Mouse (Mus musculus) lung, postnatal 25 days (tissue): ENCODE results near the gene Plch2.

Experiments
- DNase-seq: peaks from one replicate; pipeline ENCODE4 v3.0.0; 2022; ENCODE audit warnings: low spot score

Plch2 gene

DNA sequence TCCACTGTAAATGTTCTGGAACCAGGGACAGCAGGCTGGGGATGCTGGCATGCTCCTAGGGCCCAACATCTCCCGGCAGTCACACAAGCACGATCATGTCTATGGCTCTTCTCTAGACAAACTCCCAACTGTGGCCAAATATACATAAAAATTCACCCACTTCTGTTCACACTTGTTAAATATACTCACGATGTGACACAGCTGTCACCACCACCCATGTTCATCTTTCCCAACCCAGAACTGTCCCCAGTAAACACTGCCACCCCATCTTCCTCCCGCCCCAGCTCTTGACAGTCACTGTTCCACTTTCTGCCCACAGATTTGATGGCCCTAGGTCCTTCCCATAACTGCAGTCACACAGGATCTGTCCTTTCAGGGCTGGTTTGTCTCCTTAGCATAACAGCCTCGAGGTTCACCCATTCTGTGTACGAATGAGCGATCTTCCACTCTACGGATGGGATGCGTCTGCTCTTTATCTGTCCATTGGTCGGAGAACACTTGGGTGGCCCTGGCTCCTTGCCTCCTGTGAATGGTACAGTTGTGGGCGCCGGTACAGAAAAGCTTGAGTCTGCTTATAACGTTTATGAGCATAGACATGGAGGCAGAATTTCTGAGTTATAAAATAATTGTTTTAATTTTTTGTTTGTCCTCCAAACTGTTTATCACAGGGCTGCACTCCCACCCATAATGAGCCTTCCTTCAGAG lies 99.1 kb downstream of the Plch2 start:
- no peak for DNase-seq

DNA sequence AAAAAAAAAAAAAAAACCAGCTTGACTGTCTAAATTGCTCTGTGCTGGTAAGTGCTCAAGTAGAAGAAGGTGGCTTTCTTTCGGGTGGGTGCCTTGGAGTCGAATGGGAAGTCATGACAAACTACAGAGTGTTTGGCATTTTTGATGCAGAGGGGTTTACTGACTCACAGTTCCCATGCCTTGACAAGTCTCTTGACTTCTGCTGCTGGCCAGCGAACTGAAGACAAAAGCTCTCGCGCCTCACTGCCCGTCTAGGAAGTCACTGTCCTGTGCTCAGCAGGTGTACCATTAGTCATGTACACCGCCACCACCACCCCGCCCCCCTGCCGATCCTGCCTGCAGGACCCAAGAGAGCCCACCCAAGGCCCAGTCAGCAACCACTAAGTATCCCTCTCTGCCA lies 100.0 kb downstream of the Plch2 start:
- DNase-seq, result no peak

- DNase-seq, result no peak
These were observed 103.9 kb downstream of the Plch2 start for GRCm38 (mm10) chr4:154952461-154953241.

DNA sequence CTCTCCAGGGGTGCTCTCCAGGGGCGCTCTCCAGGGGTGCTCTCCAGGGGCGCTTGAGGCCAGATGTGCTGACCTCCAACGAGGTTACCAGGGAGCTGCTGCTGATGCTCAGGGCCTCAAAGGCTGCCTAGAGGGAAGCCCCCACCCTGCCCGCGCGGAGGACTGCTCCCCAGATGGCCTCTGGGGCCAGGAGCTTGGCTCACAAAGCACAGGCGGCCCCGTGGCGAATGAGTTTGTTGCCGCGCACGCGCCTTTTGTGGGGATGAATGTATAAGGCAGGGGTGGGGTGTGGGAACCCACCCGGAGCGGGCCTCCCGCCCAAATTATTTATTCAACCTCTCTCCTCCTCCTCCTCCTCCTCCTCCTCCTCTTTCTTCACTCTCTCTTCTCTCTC lies 107.0 kb downstream of the Plch2 start:
- no peak for DNase-seq

DNA sequence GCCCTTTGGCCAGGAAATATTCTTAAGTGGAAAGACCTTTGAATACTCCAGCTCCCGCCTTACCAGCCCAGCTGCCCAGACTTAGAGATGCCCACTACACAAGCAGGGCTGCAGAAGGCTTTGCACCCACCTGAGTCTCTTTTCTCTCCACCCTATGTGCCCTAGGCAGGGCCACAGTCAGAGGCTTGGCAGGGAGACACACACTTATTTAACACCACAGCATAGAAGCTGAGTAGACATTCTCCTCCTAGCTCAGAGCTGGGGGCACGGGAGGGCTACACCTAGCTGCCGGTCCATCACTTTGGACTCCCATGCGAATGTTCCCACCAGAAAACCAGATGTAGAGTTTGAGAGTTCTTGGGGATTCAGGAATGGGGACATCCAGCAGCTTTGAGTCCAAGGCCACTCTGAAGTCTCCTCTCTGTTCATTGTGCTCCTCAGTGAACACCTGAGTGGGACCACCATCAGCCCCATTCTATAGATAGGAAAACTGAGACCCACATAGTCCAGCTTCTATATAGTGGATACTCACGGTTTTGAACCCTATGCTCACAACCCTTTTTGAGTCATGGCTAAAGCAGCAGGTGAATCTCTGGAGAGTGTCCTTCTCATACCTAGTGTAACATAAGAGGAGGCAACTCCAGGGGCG lies 107.5 kb downstream of the Plch2 start:
- DNase-seq, result no peak

GRCm38 (mm10) chr4:154948066-154948939 lies 108.3 kb downstream of the Plch2 start:
- peak; percentile 64 for DNase-seq

- DNase-seq, result peak; percentile 78
These were observed 110.3 kb downstream of the Plch2 start for GRCm38 (mm10) chr4:154946319-154946718.

DNA sequence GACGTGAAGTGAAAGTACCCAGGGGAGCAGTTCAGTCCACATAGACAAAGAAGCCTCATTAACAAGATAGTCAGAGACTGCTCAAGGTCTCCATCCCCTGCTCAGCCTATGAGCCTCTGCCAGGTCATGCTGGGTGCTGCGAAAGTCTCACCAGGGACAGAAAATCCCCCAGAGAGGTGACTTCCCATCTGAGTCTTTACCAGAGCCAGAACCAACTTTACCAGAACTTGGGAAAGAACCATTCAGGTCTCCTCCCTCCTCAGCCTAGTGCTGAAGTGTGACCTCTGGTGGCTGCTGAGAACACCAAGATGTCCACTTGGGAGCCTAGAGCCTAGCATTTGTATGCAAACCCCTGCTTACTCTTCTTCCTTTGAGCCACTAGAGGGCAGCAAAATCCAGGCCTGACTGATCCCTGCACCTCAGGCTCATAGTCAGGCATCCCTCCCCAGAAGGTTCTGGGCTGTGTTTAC lies 112.4 kb downstream of the Plch2 start:
- DNase-seq, result peak; percentile 91

DNA sequence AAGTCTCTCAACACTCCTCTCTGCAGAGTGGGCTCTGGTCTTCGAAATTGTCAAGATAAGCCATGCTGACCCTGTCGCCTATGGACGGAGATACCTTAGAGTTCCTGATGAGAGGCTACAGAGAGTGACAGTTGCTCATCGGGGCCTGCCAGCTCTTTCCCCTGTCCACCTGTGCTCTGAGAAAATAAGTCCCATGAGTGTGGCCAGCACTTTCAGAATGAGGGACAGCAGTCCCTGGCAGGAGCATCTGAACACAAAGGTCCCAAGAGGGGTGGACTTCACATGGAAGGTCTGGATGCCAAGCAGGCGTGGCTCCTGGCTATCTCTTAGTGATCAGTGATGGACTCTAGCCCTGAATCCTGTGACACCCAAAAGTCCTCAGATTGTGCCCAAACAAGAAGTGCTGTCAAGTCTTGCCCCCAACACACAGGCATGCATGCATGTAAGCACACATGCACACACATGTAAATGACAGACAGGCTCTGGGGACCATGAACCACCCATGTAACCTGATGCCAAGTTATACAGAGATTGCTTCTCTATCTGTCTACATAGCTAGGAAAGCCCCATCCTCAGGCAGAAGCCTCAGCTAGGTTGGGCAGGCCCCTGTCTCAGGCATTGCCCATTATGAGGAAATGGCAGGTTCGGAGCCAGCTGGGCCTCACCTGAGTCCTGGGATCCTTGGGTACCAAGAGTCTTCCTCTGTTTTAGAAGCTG lies 113.1 kb downstream of the Plch2 start:
- DNase-seq, result no peak

DNA sequence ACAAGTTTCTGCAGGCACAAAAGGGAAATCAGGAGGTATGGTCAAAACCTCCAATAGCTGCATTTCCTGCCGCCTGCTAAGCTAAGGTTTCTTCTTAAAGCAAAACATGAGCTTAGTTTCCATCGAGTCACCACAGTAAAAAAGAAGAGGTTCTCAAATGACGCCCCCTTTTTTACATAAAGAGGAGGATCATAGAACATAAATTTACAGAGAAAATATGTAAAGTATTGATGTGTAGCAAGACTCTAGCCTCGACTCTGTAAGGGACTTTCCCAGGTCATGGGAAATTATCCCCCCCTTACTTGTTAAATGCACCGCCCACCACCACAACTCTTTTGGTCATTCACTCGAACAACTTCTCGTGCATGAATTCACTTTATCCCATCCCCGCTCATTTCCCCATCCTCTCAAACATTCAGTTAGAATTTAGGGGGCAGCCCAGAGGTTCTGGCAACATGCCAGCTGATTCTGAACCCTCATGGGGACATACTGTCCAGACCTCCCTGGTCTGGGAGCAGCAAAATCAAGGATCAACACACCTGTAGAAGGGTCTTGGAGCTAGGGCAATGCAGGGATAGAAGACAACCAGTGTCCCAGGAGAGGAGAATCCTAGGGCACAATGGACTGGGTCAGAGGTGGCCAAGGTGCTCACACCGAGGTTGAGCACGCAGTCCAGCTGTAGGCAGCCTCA lies 113.8 kb downstream of the Plch2 start:
- DNase-seq, result no peak

DNA sequence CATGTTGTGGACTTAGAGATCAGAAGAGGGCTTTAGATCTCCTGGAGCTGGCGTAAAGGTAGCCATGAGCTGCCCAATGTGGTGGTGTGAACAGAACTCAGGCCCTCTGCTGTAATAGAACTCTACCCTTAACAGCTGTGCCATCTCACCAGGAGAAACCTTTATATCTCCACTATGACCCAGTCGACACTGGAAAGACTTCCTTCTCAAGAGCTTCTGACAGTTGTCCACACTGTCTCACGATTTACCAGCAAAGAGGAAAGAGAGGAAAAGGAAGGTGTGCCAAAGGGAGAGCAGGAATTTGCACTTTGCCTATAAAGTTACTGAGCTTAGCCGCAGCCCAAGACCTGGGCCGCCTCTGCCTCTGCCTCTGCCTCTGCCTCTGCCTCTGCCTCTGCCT lies 114.8 kb downstream of the Plch2 start:
- no peak for DNase-seq

DNA sequence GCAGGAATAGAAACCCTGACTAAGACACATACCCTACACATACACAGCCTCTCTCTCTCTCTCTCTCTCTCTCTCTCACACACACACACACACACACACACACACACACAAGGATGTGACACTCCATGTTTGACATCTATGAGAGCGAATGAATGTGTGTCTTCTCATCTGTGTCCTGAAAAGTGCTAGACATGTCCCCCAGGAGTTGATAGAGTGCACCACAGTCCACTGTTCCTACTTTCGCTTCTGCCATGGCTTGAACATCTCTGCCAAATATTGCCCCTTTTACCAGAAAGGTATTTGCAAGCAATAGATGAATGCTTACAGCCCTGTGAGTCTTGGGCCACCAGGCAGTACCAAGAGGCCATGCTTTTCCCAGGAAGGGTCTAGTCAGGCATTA lies 116.4 kb downstream of the Plch2 start:
- no peak for DNase-seq

- no peak for DNase-seq
These were observed 118.8 kb downstream of the Plch2 start for GRCm38 (mm10) chr4:154937746-154938145.

GRCm38 (mm10) chr4:154936542-154937255 lies 119.9 kb downstream of the Plch2 start:
- DNase-seq, result peak; percentile 38

- no peak for DNase-seq
These were observed 120.8 kb downstream of the Plch2 start for GRCm38 (mm10) chr4:154935788-154936187.

- no peak for DNase-seq
These were observed 121.8 kb downstream of the Plch2 start for GRCm38 (mm10) chr4:154934800-154935199.

GRCm38 (mm10) chr4:154933306-154933907 lies 123.2 kb downstream of the Plch2 start:
- DNase-seq, result no peak
